Mouse (Mus musculus): ENCODE measurements around the gene Prrt1.

Prrt1 gene

DNA sequence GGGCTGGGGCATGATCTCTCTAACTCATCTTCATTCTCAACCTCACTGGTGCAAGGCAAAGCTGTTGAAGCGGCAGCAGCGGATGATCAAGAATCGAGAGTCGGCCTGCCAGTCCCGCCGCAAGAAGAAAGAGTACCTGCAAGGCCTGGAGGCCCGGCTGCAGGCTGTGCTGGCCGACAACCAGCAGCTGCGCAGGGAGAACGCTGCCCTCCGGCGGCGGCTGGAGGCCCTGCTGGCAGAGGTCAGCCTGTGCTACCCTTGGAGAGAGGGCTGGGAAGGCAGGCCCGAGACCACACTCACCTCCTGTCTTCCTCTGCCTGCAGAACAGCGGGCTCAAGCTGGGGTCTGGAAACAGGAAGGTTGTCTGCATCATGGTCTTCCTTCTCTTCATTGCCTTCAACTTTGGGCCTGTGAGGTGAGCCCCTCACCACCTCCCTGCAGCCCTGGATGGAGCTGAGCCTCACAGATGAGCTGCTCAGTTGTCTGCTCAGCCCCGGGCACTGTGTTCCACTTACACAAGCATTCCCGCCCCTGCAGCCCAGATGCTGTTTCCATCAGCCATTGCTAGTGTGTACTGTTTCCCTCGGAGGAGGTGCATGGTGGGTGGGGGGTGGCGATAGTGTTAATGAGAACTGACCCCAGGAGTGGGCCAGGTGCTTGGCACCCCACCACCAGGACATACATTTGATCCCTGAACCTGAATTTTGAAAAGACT lies 22.3 kb downstream of the Prrt1 start:
- DNase-seq, result peak; percentile 79

DNA sequence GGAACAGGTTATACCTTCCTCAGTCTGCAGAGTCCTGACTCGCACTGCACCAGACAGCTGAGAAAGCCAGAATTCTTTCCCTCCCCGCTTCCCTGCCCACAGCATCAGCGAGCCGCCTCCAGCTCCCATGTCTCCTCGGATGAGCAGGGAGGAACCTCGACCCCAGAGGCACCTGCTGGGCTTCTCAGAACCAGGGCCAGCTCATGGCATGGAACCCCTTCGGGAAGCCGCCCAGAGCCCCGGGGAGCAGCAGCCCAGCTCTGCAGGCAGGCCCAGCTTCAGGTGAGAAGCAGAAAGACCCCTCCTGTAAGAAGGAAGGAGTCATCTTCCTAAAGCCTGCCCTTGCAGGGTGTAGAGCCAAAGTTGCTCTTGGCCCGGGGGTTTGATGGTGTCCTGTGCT lies 23.2 kb downstream of the Prrt1 start:
- no peak for DNase-seq

DNA sequence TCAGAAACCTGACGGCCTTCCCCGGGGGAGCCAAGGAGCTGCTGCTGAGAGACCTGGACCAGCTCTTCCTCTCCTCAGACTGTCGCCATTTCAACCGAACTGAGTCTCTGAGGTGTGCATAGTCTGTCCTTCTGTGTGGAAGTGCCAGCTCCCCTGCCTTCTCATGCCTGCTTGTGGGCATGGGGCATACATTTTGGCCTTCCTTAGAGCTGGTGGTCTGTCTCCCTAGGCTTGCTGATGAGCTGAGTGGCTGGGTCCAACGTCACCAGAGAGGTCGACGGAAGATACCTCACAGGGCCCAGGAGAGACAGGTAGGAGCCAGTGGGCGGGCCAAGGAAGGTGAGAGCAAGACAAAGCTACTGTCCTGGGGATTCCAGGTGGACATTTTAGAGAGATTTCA lies 23.7 kb downstream of the Prrt1 start:
- no peak for DNase-seq

DNA sequence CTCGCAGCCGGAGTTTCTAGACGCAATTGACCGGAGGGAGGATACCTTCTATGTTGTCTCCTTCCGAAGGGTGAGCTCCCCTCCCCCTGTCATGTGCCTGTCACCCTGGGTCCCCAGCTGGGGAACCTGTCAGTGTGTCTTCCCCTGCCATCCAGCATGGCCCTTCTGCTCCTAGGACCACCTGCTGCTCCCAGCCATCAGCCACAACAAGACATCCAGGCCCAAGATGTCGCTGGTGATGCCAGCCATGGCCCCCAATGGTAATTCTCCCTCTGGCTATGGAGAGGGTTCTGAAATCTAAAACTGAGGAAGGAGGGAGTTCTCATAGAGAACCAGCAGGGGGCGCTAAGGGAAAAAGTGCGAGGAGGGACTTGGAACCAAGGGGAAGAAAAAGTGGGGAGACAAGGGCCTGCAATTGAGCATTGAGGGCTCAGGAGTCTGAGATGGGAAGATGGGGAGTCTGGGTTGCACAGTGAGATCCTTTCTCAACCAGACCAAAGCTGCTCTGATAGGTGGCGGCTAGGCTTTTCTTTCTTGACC lies 24.5 kb downstream of the Prrt1 start:
- DNase-seq, result peak; percentile 78

DNA sequence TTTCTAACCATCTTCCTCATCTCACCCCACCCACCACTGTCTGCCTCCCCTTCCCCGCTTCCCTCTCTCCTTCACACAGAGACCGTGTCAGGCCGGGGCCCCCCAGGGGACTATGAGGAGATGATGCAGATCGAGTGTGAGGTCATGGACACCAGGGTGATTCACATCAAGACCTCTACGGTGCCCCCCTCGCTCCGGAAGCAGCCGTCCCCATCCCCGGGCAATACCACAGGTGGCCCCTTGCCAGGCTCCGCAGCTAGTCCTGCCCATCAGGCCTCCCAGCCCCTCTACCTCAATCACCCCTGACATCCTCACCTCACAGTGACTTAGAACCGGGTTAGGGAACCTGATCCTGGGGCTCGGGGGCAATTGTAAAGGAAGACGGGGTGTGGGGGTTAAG lies 25.1 kb downstream of the Prrt1 start:
- no peak for DNase-seq

DNA sequence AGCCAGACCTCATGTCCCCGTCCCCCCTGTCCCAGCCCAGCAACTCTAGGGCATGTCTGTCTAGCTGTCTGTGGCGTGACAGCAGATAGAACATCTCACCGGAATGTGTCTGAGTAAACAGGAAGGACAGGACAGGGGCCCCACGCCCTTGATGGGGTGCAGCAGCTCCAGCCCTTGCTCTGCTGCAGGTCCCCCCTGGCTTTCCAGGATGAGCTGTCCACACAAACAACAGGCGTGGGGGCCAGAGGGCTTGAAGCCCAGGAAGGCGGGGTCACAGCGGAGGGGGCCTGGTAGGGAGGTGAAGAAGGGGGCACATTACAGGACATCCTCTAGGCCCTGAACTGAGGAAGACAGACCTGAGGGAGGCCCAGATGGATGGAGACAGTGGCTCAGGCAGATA lies 25.8 kb downstream of the Prrt1 start:
- no peak for DNase-seq

DNA sequence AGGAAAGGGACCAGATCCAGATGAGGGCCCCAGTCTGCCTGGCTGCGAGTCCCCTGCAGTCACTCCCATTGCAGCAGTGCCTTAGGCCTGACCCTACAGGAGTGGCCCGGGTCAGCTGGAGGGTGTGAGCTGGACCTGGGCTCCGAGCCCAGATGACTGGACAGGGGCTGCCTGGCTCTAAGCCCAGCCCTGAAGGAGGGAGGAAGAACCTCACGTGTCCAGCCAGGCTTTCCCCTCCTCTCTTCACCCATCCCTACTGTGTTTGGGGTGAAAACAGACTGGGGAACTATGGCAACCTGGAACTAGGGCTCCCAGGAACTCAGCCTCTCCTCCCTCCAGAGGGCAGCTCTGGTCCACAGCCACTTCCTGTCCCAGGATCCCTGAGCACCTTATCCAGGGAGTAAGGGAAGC lies 26.3 kb downstream of the Prrt1 start:
- DNase-seq, result no peak

DNA sequence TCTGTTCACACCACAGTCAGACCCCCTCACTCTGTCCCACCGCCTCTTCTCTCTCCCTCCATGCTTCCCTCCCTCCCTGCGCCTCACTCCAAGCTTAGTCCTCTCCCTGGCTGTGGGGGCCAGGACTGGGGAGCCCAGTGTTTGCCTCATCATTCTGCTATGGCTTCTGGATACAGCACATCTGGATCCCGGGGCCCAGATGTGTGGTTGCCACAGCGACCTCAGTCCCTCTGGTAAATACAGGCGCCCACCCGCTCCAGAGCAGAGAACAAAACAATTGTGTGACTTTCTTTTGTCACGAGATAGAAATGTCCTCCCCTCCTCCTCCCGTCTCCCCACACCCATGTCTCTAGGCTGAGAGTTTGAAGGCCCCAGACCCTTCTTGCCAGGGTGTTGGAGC lies 27.3 kb downstream of the Prrt1 start:
- no peak for DNase-seq

DNA sequence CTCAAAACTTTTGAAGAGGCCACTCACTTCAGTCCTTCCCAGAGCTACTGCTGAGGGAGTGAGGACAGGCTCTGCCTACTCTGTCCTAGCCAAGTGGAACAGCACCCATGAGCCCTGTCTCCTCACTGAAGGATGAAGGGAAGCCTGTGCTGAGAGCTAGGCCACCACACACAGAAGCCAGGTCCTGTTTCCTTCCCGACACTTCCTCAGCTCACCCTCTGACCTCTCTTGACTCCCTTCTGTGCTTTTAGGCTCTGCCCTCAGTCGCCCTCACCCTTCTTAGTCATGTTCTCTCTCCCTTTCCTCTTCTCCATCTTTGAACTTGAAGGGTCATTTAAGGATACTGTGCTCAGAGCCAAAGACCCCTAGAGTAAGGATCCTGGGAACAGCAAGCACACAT lies 27.9 kb downstream of the Prrt1 start:
- DNase-seq, result no peak

DNA sequence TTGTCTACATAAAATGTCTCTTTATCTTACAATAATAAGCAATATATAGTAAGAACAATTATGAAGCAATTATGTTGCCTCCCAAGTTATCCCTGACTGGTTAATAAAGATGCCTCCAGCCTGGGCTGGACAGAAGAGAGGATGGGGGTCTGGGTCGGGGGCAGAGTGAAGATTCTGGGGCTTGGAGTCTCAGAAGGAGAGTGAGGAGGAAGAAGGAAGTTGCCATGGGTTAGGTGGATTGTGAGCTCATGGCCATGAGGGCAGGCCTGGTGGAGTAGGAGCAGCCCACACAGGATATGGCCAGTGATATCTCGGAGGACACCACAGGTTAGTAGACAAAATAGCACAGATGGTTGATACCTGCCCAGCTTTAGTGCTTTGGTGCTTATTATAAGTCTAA lies 28.8 kb downstream of the Prrt1 start:
- DNase-seq, result no peak

DNA sequence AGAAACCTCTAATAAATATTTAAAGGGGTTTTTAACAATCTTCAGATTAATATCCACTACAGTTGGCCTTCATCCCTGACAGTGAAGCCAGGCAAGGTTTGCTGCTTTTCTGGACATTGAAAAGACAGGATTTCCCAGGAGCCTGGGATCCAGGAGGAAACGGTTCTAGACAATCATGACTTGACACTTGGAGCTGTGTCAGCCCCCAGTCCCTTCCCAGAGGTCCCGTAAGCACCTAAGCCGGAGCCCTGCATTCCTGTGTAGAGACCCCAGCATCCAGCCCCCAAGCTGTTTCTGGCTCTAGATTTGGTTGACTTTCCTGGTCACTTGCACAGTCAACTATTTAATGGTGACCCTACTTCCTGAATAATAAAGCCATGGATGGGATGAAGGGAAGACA lies 29.3 kb downstream of the Prrt1 start:
- DNase-seq, result no peak

DNA sequence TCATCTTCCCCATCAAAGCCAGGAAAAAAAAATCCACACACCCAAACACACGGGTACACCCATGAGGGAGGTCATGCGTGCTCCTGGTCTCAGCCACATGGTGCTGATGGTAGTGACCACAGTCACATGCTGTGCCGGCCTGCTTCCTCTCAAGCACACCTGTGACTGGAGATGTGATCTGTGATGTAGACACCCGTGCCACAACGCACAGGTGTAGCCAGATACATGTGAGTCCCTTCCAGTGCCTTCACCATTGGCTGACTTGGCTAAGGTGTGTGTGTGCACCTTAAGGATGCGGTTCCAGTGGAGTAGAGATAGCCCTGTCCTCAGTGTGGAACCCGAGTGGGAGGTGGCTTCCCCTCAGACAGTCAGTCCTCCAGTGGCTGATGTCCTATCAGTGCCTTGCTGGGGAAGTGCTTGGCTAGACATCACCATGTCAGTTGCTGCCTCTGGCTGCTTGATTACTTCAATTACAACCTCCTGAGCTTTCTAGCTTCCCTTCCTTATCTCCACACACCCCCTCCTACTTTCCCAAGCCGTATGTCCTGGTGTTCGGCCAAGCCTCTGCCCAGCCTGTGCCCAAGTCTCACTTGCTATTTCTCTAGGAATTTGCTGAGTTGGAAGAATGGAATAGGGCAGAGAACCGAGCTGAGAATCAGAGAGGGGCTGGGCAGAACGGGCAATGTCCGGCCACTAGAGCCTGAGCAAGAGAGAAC lies 30.0 kb downstream of the Prrt1 start:
- no peak for DNase-seq

DNA sequence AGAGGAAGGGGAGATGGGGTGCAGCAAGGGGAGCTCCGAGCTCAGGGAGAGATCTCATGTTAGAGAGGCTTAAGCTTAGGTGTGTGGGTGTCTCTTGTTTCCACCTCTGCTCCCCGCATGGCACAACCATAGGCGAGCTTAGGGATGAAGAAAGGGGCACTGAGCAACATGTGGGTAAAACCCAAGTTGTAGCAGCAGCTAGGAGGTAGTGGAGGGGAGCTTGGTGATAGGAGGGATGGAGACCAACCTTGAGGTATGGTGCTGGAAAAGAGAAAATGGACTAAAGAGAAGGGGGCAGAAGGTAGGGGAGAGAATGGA lies 30.5 kb downstream of the Prrt1 start:
- DNase-seq, result no peak

DNA sequence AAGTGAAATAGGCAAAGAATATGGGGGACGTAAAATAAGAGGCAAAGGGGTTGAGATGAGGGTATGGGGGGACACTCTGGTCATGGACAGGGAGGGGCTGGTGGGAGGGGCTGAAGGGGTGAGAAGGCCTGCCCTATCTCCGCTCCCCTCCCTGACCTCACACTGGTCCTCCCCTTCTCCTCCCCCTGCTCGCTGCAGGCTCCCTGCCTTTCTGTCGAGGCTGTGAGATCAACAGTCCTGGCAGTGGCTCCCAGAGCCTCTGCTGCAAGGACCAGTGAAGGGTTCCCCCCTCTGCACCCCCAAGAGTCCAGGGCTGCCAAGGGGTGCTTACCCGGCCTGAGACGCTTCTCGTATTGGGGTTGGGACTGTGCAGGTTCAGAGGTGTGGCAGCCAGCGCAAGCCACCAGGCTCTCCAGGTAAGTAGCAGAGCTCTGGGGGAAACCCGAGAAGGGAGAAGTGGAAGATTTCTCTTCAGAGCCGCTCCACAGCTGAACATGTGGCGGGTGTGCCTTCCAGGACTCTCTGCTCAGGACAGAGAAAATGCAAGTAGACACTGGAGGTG lies 31.0 kb downstream of the Prrt1 start:
- no peak for DNase-seq

DNA sequence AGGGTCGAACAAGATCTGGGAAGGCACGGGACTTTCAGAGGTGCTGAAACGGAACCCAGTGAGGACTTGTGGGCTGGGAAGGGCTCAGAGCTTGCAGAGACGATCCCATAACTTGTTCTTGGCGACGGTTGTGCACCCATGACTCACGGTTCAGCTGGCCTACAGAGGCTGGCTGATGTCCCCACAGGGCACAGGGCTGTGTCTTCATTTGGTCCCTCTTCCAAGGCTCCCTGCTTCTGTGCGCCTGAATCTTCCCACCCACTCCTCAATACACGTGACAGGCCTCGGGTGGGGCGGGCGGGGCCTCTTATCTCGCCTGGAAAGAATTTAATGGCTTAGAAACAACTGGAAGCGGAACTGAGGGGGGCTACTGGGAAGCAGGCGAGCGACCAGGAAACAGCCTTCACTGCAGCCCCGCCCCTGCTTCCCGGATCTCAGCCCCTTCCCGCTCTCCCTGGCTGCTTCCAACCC lies 31.8 kb downstream of the Prrt1 start:
- DNase-seq, result no peak

DNA sequence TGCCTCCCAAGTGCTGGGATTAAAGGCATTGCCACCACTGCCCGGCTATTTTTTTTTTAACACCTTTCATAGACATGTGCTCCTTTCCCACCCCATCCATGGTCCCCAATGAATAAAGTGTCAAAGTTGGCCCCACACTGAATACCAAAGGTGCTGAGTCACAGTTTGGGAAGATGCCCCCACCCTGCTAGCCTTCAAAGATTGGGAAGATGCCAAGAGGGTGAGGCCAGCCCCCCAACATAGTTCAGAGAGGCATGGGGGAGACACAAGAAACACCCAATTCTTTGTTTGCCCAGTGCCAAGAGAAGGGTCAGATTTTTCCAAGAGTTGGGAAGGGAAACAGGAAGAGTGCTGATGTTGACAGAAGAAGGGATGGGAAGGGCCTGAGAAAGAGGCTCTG lies 33.1 kb downstream of the Prrt1 start:
- DNase-seq, result no peak

DNA sequence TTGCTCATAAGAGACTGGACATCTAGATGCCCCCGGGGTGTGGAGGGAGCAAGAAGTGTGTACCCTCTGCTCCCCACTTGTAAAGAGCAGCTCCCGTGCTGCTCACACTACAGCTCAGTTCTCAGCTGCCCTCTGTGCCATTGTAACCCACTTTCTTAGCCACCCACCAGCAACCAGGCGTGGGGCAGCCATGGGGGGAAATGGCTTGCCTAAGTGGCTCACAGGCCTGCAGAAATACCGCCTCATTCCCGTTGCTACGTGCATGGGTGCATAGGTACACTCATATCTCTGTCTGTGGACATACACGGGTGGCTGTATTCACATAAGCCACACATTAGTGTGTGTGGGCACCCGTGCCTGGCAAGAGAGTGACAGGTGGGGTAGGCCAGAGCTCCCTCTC lies 33.6 kb downstream of the Prrt1 start:
- DNase-seq, result no peak

DNA sequence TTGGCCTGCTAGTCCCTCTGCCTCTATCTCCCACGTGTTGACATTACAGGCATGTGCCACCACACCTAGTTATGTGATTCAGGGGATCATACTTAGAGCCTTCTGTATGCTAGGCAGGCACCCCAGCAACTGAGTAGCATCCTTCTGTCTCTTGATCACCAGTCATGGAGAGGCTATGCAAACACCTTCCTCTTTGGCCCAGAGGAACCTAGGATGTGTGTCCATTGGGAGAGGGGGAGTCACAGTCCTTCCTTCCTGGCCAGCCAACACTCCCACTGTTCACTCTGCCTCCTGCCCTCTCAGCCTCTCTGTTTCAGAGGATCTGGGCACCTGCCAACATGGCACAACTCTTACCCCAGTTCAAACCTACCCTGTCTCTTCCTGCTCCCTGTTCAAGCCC lies 34.2 kb downstream of the Prrt1 start:
- no peak for DNase-seq

DNA sequence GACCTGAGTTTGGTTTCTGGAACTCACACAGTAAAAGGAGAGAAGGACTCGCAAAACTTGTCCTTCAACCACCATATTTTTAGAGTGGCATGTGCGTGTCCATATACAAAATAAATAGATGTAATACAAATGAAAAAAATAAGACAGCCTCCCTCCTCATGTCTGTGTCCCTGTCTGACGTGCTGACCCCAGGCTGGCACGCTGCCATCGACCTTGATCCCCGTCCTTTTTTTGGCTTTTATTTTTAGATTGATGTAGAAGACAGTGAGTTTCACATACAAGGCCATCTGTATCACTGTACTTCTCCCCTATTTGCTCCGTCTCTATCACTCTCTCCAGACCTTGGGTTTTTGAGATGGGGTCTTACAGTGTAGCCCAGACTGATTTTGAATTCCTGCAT lies 35.1 kb downstream of the Prrt1 start:
- no peak for DNase-seq

DNA sequence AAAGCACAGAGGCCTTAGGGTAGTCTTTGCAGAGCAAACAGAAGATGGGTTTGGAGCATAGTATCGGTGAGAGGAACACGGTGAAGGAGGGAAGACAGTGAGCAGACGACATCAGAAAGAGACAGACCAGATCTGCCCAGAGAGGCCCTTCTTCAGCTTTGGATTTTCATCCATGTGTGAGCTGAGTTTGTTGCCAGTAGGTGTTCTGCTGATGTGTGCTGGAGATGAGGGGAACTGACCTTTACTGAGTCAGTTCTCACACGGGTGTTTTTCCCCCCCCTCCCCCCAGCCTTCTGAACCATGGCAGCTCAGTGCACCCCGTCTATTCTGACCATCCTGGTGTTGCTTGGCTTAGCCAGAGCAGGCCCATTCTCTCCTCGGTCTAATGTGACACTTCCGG lies 40.9 kb downstream of the Prrt1 start, which contains the start of gene Tnxb:
Gene Tnxb, plus strand, starts transcription at position 301 of the 400 bp plus-strand sequence.
- DNase-seq, result no peak

DNA sequence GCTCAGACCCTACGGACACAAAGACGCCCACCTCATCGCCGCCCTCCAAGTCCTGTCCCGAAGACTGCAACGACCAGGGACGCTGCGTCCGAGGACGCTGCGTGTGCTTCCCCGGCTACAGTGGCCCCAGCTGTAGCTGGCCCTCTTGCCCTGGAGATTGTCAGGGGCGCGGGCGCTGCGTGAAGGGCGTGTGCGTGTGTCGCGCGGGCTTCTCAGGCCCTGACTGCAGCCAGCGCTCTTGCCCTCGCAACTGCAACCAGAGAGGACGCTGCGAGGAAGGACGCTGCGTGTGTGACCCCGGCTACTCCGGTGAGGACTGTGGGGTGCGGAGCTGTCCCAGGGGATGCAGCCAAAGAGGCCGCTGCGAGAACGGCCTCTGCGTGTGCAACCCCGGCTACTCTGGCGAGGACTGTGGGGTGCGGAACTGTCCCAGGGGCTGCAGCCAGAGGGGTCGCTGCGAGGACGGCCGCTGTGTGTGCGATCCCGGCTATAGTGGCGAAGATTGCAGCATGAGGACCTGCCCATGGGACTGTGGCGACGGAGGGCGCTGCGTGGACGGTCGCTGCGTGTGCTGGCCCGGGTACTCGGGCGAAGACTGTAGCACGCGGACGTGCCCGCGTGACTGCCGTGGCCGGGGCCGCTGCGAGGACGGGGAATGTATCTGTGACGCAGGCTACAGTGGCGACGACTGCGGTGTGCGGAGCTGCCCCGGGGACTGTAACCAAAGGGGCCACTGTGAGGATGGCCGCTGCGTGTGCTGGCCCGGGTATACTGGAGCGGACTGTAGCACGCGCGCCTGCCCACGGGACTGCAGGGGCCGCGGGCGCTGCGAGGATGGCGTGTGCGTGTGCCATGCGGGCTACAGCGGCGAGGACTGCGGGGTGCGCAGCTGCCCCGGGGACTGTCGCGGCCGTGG lies 42.1 kb downstream of the Prrt1 start:
- DNase-seq, result no peak

DNA sequence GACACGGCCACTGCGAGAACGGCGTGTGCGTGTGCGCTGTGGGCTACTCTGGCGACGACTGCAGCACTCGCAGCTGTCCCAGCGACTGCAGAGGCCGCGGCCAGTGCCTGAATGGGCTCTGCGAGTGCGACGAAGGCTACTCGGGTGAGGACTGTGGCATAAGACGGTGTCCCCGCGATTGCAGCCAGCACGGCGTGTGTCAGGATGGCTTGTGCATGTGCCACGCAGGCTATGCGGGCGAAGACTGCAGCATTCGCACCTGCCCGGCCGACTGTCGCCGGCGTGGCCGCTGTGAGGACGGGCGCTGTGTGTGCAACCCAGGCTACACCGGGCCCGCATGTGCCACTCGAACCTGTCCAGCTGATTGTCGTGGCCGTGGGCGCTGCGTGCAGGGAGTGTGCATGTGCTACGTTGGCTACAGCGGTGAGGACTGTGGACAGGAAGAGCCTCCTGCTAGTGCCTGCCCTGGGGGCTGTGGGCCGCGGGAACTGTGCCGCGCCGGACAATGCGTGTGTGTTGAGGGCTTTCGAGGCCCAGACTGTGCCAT lies 43.0 kb downstream of the Prrt1 start:
- DNase-seq, result no peak

DNA sequence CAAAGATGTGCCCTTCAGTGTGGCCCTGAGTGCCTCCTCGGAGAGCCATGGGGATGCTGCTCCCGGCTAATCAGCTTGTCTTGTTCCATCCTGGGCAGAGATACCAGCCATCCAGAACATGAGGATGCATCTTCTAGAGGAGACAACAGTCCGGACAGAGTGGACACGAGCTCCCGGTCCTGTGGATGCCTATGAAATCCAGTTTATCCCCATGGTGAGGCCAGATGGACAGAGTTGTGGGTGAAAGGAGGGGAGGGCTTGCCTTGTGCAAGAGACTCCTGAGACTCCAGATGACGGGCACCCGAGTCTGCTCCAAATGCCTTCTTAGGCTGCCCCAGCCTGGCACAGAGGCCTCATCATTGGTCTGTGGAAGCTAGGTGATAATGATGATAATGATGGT lies 43.8 kb downstream of the Prrt1 start:
- no peak for DNase-seq

Measured in thymus, postnatal 4 days (tissue).